Mouse (Mus musculus) lung, postnatal 25 days (tissue): ENCODE measurements at regions not wholly inside any gene's neighbourhood (a gene's known extent, or its start where the extent isn't known, plus 50 kb on each side); places are given as distances from the start of the nearest gene placed in this dataset.

ENCODE experiments used
- DNase-seq: peaks from one replicate; pipeline ENCODE4 v3.0.0; 2022; ENCODE audit warnings: low spot score

DNA sequence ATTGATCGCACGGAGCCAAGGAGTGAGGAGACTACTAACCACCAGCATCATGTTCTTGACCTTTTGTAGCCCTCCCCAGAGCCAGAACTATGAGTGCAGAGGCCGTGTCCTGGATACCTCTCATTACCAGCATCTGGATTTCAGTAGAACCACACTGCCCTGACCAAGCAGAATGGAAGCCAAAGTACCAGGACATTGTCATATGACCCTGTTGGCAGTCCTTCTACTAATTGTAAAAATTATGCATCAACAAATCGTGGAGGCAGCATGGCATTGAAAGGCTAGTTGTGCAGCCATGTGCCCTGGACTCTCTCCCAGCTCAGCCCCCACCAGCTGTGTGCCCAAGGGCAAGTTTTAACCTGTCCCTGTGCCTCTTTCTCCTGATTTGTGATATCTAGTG lies 135.6 kb upstream of the Dock1 start:
- no peak for DNase-seq

DNA sequence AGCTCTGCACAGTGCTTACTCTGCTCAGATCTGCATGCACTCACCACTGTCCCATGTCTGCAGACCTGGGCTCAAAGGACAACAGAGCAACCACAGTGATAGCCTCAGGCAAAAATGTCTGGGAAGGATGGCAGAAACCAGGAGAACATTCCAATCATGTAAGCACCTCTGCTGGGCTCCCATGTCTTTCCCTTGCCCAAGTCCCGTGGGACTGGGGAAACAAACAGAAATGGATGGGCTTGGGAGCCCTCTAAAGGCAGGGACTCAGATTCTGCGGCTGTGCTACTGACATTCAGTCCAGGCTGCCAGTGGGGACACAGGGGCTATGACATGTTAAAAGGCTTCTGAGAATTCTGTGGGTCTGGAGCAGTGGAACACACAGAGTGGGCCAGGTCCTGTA lies 128.8 kb upstream of the Dock1 start:
- no peak for DNase-seq

DNA sequence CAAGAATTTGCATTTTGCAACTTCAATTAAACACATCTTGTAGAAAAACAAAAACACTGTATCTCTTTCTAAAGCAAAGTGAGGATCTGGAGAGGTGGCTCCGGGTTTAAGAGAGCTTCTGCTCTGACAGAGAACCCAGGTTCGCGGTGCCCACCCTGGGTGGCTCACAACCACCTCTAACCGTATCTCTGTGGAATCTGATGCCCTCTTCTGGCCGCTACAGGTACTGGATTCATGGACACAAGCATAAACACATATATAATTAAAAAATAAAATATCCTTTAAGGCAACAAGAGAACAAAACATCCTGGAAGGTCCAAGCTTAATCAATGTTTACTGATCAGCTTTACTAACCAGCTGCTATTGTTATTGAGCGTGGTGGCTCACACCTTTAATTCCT lies 124.3 kb upstream of the Dock1 start:
- no peak for DNase-seq

DNA sequence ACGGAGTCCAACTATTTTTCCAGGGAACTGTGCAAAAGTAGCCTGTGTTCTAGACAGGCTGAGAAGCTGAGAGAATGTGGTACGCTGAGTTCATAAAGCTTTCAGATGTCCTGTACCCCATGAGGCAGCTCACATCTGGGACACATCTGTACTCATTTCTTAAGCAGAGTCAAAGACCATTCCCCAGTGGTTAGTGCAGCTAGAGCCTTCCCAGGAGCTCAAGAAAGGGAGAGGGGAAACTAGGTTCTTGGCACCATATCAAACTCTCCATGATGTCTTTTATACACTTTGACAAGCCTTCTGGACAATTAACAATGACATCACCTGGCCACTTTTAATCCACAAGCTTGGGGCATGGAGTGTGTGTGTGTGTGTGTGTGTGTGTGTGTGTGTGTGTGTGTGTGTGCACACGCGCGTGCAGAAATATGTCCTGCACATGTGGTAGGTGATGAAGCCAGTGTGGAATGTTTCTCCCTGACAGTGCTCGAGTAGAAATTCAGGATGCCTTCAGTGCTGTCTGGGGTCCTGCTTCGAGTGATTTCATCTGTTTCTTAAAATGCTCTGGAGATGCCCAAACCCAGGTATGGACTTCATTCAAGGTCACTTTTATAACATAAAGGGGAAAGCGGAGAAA lies 121.1 kb upstream of the Dock1 start:
- DNase-seq, result no peak

DNA sequence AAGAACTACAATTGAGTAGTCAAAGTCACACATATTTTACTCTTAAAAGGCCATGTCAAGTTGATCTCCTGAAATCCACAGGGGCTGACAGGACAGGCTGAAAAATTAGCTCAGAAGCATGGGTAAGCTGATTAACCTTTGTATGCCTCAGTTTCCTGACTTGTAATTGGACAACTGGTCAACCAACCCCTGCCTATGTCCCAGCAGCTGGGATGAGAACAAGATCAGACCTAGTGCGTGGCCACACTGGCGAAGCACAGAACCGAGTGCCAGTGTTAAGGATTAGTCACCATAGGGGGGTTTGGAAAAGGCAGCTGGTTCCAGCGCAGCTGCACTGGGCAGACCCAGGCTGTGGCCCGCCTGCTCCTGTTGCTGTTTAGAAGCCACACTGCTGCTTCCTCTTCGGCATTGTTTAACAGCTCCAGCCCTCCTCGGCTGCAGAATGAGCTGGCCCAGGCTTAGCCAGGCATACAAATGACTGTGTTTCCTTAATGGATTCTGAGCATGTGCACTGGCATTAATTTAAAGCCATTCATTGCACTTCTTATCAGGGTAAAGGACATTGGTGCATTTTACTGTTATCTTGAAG lies 120.1 kb upstream of the Dock1 start:
- no peak for DNase-seq

DNA sequence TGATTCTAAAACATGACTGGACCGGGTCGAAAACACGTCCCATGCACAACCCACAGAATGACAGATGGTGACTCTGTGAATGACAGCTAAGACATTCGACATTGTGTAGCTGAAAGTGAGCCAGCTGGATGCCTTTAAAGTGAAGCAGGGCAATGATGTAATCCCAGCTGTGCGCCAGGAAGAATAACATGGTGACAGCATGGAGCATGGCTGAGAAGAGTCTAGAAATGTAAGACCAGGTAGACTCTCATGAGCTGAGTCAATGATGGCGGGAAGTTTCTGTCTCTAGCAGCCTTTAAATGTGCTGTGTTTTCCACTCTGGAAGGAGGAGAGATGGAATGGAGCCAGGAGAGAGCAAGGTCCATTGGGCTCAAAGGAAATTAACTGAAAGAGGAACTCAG lies 118.4 kb upstream of the Dock1 start:
- peak; percentile 11 for DNase-seq

DNA sequence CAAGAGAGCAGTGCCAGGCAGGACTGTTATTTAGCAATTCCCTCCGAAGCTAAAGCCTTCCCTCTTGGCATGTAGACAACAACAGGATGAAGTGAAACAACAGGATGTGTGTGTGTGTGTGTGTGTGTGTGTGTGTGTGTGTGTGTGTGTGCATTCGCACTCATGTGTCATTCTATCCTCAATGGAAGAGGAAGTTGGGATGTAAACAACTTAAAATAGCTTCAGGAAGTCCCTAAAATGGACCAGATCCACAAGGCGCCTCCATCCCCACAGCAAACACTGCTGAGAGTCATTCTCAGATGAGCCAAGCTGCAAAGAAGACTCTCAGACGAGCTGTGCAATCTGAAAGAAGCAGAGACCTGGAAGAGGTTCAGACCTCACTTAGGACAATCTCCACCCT lies 114.4 kb upstream of the Dock1 start:
- DNase-seq, result peak; percentile 46

DNA sequence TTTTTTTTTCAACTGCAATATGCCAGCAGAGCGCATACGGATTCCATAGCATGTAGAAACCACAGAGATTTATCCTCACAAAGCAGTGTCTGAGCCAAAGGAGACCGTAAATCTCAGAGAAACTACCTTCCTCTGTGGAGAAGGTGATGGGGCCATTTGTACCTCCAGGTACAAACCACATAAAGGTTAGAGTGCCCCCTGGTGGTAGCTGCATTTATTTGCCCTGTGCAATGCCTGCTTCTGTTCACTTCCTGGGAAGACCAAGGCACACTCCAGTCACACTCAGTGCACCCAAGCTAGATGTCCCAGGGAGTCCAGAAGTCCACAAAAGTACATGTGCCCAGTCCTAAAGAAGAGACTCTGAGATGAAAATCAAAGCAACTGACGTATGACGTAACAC lies 104.1 kb upstream of the Dock1 start:
- peak; percentile 78 for DNase-seq

DNA sequence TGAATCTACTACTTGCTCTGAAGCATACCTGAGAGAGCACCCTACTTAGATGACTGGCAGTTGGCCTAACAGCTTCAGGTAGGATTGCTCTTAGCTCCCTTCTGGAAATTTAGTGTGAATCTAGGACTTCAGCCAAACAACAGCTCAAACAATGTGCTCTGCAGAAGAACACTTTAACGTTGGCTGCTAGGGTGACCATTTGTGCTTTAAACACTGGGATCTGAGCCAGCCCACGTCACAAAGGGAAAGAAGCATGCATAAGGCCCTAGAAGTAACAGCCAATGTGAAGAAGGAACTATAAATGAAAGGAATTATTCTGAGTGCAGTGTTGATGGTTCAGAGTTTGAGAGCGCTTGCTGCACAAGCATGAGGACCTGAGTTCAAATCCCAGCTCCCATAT lies 101.2 kb upstream of the Dock1 start:
- peak; percentile 82 for DNase-seq

DNA sequence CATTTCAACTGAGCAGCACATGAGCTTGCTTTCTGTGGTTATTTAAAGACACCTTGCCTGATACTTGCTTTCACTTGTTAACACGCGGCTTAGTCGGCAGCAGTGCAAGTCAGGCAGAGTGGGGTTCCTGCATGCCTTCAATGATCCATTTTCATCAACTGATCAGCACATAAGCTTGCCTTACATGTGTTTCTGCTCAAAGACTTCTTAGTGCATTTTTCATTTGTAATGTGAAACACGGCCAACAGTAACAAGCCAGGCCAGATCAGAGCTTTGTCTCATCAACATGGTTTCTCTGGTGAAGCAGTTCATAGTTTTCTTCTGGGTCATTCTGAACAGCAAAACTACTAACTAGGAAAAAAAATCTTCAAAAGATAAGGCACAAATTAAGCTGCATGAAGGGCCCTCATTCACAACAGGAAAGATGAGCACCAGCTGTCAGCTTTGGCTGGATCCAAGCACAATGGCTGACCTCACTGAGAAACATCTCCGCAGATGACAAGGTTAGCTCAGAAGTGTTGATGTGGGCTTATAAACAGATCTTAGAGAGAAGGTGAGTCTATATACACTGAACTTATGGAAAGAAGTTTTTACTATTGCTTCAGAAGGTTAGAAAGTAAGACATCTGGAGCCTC lies 100.2 kb upstream of the Dock1 start:
- DNase-seq, result no peak

DNA sequence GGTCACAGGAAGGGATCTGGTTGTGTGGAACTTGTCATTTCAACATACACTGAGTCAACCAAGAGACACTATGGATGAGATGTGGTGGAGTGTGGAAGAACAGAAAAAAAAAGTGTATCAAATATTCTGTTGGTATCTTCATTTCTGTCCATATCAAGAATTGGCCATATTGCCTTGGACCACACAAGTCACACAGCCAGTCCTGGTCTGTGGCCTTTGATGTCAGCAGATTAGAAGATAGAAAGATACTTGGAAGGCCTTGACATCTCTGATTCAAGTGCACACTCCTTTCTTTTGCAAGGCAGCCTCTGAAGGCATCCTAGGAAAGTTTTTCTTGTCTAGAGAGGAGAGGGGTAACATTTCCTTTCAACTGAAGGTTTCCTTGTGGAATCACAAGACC lies 88.7 kb upstream of the Dock1 start:
- no peak for DNase-seq

DNA sequence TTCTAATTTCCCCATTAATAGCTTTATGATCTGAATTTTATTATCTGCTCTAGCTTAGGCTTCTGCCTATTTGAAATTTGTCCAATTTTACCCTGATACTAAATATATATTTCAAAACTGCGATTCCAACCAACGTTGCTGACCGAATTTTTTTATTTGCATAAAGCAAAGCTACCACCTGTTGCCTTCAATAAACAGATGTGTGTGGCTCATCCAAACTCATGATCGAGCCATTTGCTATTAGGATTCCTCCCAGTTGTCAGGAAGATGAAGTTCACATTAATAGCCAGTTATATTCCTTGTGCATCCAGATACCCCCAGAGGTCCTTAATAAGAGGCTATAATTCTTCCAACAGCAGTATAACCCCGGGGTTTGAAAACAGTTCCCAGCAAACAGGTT lies 85.0 kb upstream of the Dock1 start:
- DNase-seq, result no peak

DNA sequence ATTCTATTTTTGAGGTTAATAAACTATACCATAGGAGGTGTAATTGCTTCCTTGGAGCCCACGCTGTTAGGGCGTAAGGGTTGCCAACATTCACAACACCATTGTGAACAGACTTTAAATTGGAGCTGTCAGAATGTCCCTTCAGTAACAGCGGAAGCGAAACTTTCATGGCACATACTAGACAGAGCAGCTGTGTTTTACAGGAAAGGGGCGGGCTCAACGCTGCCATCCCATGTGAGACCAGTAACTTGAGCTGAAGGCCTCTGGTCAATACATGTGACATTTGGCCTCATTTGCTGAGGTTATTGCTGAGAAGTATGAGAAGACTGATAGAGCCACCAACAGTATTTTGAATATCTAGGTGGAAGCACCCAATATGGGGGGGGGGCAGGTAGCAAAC lies 83.5 kb upstream of the Dock1 start:
- DNase-seq, result no peak

DNA sequence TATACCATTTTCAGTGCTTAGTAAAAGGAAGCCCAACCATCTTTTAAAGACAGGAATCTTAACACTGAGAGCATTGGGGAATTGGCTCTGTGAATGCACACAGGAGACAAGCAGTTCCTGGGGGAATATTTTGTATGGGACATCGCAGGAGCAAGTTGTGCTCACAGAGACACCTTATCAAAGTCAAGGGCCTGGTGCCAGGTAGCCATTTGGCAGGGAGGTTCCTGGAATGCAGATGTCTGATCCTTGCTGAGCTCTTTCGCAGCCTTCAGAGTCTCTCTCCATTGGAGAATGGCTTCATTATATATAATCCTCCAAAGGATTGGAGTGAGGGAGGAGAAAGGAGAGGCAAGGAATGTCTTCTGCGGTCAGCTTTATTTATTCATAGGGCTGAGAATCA lies 62.6 kb upstream of the Dock1 start:
- DNase-seq, result no peak

DNA sequence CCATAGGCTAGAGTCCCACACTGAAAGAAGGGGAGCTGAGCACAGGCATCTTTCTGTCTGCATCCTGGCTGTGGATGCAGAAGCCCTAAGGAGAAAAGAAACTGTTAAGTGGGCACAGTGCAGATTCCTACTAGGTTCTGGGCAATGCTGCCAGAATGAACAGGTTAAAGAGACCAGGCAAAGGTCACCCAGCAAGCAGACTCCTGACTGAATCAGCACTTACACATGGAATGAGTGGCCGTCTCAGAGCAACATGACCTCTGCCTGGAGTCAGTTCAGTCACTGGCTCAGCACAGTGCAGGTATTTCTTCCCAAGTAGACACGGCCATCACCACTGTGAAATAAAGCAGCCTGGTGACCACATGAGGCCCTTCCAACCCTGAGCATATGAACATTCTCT lies 60.3 kb upstream of the Dock1 start:
- no peak for DNase-seq

DNA sequence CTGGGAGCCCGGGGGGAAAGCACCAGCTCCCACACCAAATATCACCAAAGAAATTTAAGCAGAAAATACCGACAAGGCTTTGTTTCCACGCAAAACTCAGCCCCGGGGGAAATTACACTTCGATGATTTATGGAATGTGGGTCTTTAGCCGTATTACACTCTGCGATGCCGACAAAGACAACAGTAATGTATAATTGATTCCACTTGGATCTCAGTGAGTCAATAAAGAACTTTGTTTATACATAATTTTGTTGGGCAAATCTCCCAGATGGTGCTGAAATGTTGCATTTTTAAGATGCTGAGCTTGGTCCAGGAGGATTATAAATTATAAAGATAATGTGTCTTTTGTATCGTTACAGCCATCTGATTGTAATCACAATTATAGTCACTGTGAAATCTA lies 59.1 kb upstream of the Dock1 start:
- DNase-seq, result no peak

DNA sequence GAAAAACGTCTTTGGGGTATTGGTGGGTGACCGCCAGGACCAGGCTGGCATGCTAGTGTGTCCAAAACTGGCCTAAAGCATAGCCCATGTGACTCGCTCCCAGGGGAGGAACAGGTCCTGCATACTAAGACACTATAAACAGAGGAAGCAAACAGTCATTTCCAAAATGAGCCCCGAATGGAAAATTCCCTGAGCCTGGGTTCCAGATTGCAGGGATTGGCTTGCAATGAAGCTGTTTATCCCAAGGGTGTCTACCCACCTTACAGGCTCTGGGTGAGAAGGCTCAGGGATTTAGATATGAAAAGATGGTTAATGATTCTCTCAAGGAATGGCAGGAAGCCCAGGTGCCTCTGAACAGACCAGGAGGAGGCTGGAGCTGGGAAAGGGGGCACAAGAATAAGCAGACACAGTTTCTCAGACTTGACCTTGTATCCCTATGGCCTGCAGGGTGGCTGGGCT lies 58.2 kb upstream of the Dock1 start:
- DNase-seq, result no peak

DNA sequence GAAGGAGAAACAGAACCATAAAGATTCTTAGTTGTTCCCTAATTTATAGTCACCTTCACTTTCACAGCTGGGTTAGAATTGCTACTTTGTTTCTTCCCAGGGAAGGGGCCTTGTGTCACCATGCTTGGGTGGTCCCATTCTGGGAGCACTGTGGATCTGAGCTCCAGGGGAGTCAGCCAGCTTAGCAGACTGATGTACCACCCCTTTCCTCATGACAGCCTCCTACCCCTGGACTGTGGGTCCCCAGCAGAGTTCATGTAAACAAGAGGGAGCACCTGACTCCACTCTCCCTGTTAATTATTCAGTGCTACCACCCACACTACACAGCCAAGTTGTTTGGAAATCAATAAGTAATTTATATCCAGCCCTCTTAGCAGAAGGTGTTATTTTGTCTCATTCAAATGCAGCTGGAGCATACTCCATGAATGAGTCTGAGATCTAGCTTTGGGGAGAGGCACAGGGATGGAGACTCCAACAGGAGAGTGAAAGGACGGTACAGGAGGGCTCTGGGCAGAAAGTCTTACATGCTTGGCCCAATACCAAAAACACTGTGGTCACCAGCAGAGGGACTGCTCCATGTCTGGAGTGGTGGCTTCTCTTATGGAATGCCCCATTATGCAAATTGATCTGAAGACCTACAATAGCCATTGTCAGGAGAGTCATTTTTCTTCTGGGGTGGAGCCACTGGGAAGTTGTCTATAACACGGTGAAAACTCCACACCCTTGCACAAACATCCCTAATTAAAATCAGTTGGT lies 51.1 kb upstream of the Dock1 start:
- no peak for DNase-seq

DNA sequence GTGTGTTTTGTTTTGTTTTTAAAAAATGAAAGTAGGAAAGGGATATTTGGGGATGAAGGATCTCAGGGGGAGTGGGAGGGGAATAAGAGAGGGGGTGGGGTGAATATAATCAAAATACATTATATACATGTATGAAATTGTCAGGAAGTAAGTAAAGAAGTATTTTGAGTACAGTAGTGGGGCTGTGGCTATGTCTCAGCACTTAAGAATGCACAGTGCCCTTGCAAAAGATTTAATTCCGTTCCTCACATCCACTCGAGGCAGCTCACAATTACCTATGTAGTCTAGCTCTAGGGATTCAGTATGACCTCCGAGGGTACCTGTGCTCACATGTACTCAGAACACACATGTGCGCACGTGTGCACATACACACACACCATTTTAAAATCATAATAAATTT lies 50.4 kb upstream of the Dock1 start:
- DNase-seq, result no peak
